7 mouse cellular contexts compared by ENCODE assay signal in the genomic region with DNA sequence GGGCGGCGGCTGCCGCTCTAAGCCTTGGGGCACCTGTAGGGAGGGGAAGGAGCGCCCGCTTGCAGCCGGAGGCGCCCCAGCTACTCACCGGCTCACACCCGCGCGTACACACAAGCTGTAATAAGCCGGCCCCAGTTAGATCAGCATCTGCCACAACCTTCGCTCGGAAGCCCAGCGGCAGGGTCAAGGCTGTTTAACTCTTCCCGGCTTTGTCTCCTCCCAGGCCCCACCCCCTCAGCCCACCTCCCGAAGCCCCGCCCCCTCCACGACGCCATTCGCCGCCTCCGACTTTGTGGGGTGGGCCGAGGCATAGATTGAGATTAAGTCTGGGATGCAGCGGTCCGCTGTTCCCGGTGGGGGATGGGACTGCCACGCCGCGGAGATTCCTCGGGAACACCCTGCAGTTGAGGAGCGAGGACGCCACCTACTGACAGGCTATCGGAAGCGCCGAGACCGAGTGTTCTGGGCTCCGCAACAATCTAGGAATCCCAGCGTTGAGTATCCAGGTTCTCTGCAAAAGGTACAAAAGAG. TPM values are rescaled to one million over a fixed set of nuclear protein-coding genes. Genes with fewer than 3 reads are reported as not detected.
A peak's percentile ranks its signal among the peaks of the same experiment; 100 is the strongest.
DNase-seq lines count a peak whose midpoint lies in the region; ATAC-seq and TF ChIP-seq lines count a peak whose summit lies in the region.

No protein-coding gene starts in this region.

- intact Hi-C loops in left cerebral cortex, postnatal 4 days (cut with DNase I): loop anchor here (5.0 kb wide), 2 partner anchors 67 to 132 kb away; no protein-coding TSS in a partner anchor

- ATAC-seq in intestine, postnatal 0 days: peak; percentile 82
- peak; percentile 95 for ATAC-seq in midbrain, embryonic 12.5 days (ENCODE audit: low FRiP score, low read depth)

- H3K27me3 ChIP-seq in intestine, postnatal 0 days (replicated peaks; ENCODE audit: control insufficient read depth, insufficient read depth, low read length): no peaks in the 10 kb centered on the region
- no peaks in the 10 kb centered on the region for H3K27me3 ChIP-seq in midbrain, embryonic 12.5 days
- no peaks in the 10 kb centered on the region for H3K27me3 ChIP-seq in small intestine, adult 2 months (ENCODE audit: control insufficient read depth, insufficient read depth, low read length)

- H3K36me3 ChIP-seq in intestine, postnatal 0 days (ENCODE audit: control insufficient read depth, insufficient read depth): peaks cover 5% of the 10 kb centered on the region; the same call in 1 of the 2 replicates
- H3K36me3 ChIP-seq in midbrain, embryonic 12.5 days: peaks cover 8% of the 10 kb centered on the region
- peaks cover 9% of the 10 kb centered on the region for H3K36me3 ChIP-seq in small intestine, adult 2 months (ENCODE audit: control insufficient read depth, insufficient read depth, low read length)

- peak overlapping the region; percentile 97 for H3K27ac ChIP-seq in intestine, postnatal 0 days (ENCODE audit: low read depth, low read length)
- peak overlapping the region; percentile 99 for H3K27ac ChIP-seq in midbrain, embryonic 12.5 days (replicated peaks)
- H3K27ac ChIP-seq in small intestine, adult 2 months (ENCODE audit: insufficient read depth, low read depth, low read length): peak overlapping the region; percentile 99

- peak; percentile 96 for TF ChIP-seq CTCF in intestine, postnatal 0 days (IDR thresholded peaks at IDR 0.05; ENCODE audit: low read depth)
- TF ChIP-seq CTCF in small intestine, adult 2 months (IDR thresholded peaks at IDR 0.05; ENCODE audit: extremely low read depth, insufficient read length, insufficient replicate concordance, low read depth, low read length): peak; percentile 83

- H3K4me1 ChIP-seq in intestine, postnatal 0 days (replicated peaks; ENCODE audit: control insufficient read depth, insufficient read depth, low read length): 0 out of 2 replicates have a peak, but pooled peaks cover 3% of the 10 kb centered on the region
- H3K4me1 ChIP-seq in midbrain, embryonic 12.5 days: peaks cover 23% of the 10 kb centered on the region
- H3K4me1 ChIP-seq in small intestine, adult 2 months (ENCODE audit: control insufficient read depth, insufficient read depth, insufficient read length, low read length): peaks cover 10% of the 10 kb centered on the region

- H3K9me3 ChIP-seq in intestine, postnatal 0 days (ENCODE audit: control insufficient read depth): no peaks in the 10 kb centered on the region
- H3K9me3 ChIP-seq in midbrain, embryonic 12.5 days: no peaks in the 10 kb centered on the region

- under 1% methylated on average over 39 of the region's 39 CpGs for WGBS in intestine, postnatal 0 days
- WGBS in midbrain, embryonic 12.5 days: under 1% methylated on average over 39 of the region's 39 CpGs
- WGBS in small intestine, adult 2 months: under 1% methylated on average over 39 of the region's 39 CpGs

- H3K9ac ChIP-seq in intestine, postnatal 0 days (ENCODE audit: low read depth, low read length): peak overlapping the region; percentile 64
- H3K9ac ChIP-seq in midbrain, embryonic 12.5 days (replicated peaks): peak overlapping the region; percentile 77

- peak; percentile 81; the same call in 1 of the 2 replicates for TF ChIP-seq POLR2A in small intestine, adult 2 months (IDR thresholded peaks at IDR 0.05; ENCODE audit: low read depth, low read length)

- H3K4me3 ChIP-seq in intestine, postnatal 0 days (ENCODE audit: low read depth, low read length): peak overlapping the region; percentile 71
- H3K4me3 ChIP-seq in midbrain, embryonic 12.5 days: peak overlapping the region; percentile 80
- peak overlapping the region; percentile 80 for H3K4me3 ChIP-seq in small intestine, adult 2 months (ENCODE audit: low read depth, low read length)

- DNase-seq in adrenal gland, adult 2 months: peak; percentile 99
- peak; percentile 96 for DNase-seq in embryo, embryonic 11.5 days (ENCODE audit: low read depth, low spot score)
- DNase-seq in gastrocnemius, postnatal 4 days (ENCODE audit: low spot score in 2 of 2): peak; percentile 98 to 99
- peak; percentile 99 for DNase-seq in left cerebral cortex, postnatal 4 days

- H3K4me2 ChIP-seq in intestine, postnatal 0 days (replicated peaks; ENCODE audit: low read depth): peak overlapping the region; percentile 81
- peak overlapping the region; percentile 60 for H3K4me2 ChIP-seq in midbrain, embryonic 12.5 days (replicated peaks)

RNA-seq across cellular contexts. Expression of a gene that starts 7.3 kb away (rescaled TPM):
- total RNA-seq in adrenal gland, adult 2 months (2021): 100 to 1,000 TPM; 567 to 693 TPM
- polyA plus RNA-seq in adrenal gland, adult 2 months (2012; rRNA removed): 50.2 and 59.9 TPM in 2 replicates
- 10 to 100 TPM; 58.4 to 60.6 TPM for total RNA-seq in gastrocnemius, postnatal 4 days (2021)
- 254 and 260 TPM in 2 replicates for polyA plus RNA-seq in intestine, postnatal 0 days (2015; fragmentation: Nextera tagmentation; extraction: Ambion mirVana)
- 100 to 1,000 TPM; 322 to 358 TPM for total RNA-seq in left cerebral cortex, postnatal 4 days (2021)
- 397 and 420 TPM in 2 replicates for polyA plus RNA-seq in midbrain, embryonic 12.5 days (2016; fragmentation: Nextera tagmentation; extraction: Ambion mirVana)
- polyA plus RNA-seq in small intestine, adult 2 months (2012; rRNA removed): 27.7 and 35.1 TPM in 2 replicates

RNA-seq across cellular contexts. Expression of a gene that starts 7.5 kb away (rescaled TPM):
- 10 to 100 TPM; 29.1 to 38.3 TPM for total RNA-seq in adrenal gland, adult 2 months (2021)
- 5.7 and 8.0 TPM in 2 replicates for polyA plus RNA-seq in adrenal gland, adult 2 months (2012; rRNA removed)
- total RNA-seq in gastrocnemius, postnatal 4 days (2021): 10 to 100 TPM; 16.4 to 18.6 TPM
- polyA plus RNA-seq in intestine, postnatal 0 days (2015; fragmentation: Nextera tagmentation; extraction: Ambion mirVana): 6.7 TPM in 2 replicates
- 10 to 100 TPM; 42.7 to 45.2 TPM for total RNA-seq in left cerebral cortex, postnatal 4 days (2021)
- polyA plus RNA-seq in midbrain, embryonic 12.5 days (2016; fragmentation: Nextera tagmentation; extraction: Ambion mirVana): 18.4 and 19.9 TPM in 2 replicates
- polyA plus RNA-seq in small intestine, adult 2 months (2012; rRNA removed): 1.4 and 1.8 TPM in 2 replicates

RNA-seq across cellular contexts. Expression of a gene that starts 56.0 kb away (rescaled TPM):
- not detected for total RNA-seq in adrenal gland, adult 2 months (2021)
- not detected in 2 replicates for polyA plus RNA-seq in adrenal gland, adult 2 months (2012; rRNA removed)
- total RNA-seq in gastrocnemius, postnatal 4 days (2021): not detected
- 0.26 and 0.56 TPM in 2 replicates for polyA plus RNA-seq in intestine, postnatal 0 days (2015; fragmentation: Nextera tagmentation; extraction: Ambion mirVana)
- 1 to 10 TPM; 5.6 to 9.1 TPM for total RNA-seq in left cerebral cortex, postnatal 4 days (2021)
- 0.13 TPM in 1 of 2 replicates, not detected in the other for polyA plus RNA-seq in midbrain, embryonic 12.5 days (2016; fragmentation: Nextera tagmentation; extraction: Ambion mirVana)
- polyA plus RNA-seq in small intestine, adult 2 months (2012; rRNA removed): 0.04 TPM in 1 of 2 replicates, not detected in the other

RNA-seq across cellular contexts. Expression of a gene that starts 59.6 kb away (rescaled TPM):
- total RNA-seq in adrenal gland, adult 2 months (2021): not detected
- not detected in 2 replicates for polyA plus RNA-seq in adrenal gland, adult 2 months (2012; rRNA removed)
- total RNA-seq in gastrocnemius, postnatal 4 days (2021): not detected
- polyA plus RNA-seq in intestine, postnatal 0 days (2015; fragmentation: Nextera tagmentation; extraction: Ambion mirVana): not detected in 2 replicates
- total RNA-seq in left cerebral cortex, postnatal 4 days (2021): under 1 TPM in 1 of 2 experiments, not detected in 1; 0.52 TPM
- polyA plus RNA-seq in midbrain, embryonic 12.5 days (2016; fragmentation: Nextera tagmentation; extraction: Ambion mirVana): not detected in 2 replicates
- polyA plus RNA-seq in small intestine, adult 2 months (2012; rRNA removed): not detected in 2 replicates

Comparison
In these comparisons a context has a peak if more than half of its experiments do, and no peak if none do; other contexts are left out.
1. Peak in every context shown above with its lines: DNase-seq, ATAC-seq, H3K4me3 ChIP-seq and H3K27ac ChIP-seq.